Mouse (Mus musculus): ENCODE results near the gene Cfl1. TPM values are rescaled to one million over a fixed set of nuclear protein-coding genes. Genes with fewer than 3 reads are reported as not detected.
A peak's percentile ranks its signal among the peaks of the same experiment; 100 is the strongest.
"Not testable (repeated sequence)": the region's sequence is repeated elsewhere in the genome, so short reads cannot be mapped to it uniquely, and the experiment has no call there.

Gene Cfl1
- polyA plus RNA-seq, 1 experiment from 2014 or later, result 1,341 TPM

GRCm38 (mm10) chr19:5490898-5491708, 848 bp downstream of the Cfl1 start:
- Histone ChIP-seq H3K27ac (peak overlapping the region; percentile 100), H3K4me2 (peak overlapping the region; percentile 86), H3K9me3 (replicated peaks) (no peaks in the 10 kb centered on the region), H3K4me1 (replicated peaks) (peaks cover 59% of the 10 kb centered on the region), H3K9ac (peak overlapping the region; percentile 100), H3K27me3 (no peaks in the 10 kb centered on the region), H3K4me3 (replicated peaks) (peak overlapping the region; percentile 99), H3K36me3 (peaks cover 48% of the 10 kb centered on the region)
- peak; percentile 77 for DNase-seq
- under 1% methylated on average over 59 of the region's 59 CpGs for WGBS (ENCODE audit: insufficient replicate concordance)
- ATAC-seq (ENCODE audit: low read depth), result peak; percentile 44

- peak overlapping the region; percentile 99 for H3K4me3 ChIP-seq (replicated peaks)
- WGBS (ENCODE audit: insufficient replicate concordance), result 82% methylated on average over 4 of the region's 4 CpGs
- ATAC-seq (ENCODE audit: low read depth) (no peak), DNase-seq (no peak)
- H3K36me3 ChIP-seq, result peaks cover 60% of the 10 kb centered on the region
- H3K4me2 ChIP-seq, result peak overlapping the region; percentile 86
- no peaks in the 10 kb centered on the region for H3K27me3 ChIP-seq
- H3K9me3 ChIP-seq (replicated peaks), result no peaks in the 10 kb centered on the region
- H3K4me1 ChIP-seq (replicated peaks), result peaks cover 43% of the 10 kb centered on the region
- no peak overlapping the region for H3K27ac ChIP-seq
- H3K9ac ChIP-seq, result peak overlapping the region; percentile 100; the same call in 1 of the 2 replicates
Measured at GRCm38 (mm10) chr19:5492641-5493040, 2.4 kb downstream of the Cfl1 start.

GRCm38 (mm10) chr19:5493301-5493721, 3.1 kb downstream of the Cfl1 start:
- not testable (repeated sequence) for DNase-seq; H3K4me2 ChIP-seq; H3K27me3 ChIP-seq; H3K27ac ChIP-seq; H3K9me3 ChIP-seq (replicated peaks); H3K4me3 ChIP-seq (replicated peaks); H3K9ac ChIP-seq; ATAC-seq (ENCODE audit: low read depth)
- peaks cover 41% of the 10 kb centered on the region for H3K4me1 ChIP-seq (replicated peaks)
- 79% methylated on average over 9 of the region's 9 CpGs for WGBS (ENCODE audit: insufficient replicate concordance)
- peaks cover 63% of the 10 kb centered on the region for H3K36me3 ChIP-seq

DNA sequence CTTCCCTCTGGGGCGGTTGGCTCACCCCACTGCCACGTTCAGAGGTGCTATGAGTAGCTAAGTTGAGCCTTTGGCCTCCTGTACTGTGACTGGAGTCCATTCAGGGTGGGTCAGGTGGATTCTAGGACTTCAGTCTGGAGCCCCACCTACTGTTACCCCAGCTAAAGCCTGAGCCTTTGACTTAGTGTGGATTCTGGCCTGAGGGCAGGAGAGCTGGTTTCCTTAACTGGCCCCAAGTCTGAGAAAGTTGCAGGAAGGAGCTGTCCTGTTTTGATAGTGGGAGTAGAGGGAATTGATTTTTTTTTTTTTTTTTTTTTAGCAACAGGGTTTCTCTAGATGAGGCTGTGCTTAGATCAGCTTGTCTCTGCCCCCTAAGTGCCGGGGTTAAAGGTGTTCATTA, 4.1 kb downstream of the Cfl1 start:
- WGBS (ENCODE audit: insufficient replicate concordance), result 84% methylated on average over 3 of the region's 3 CpGs
- DNase-seq, result no peak
- peaks cover 63% of the 10 kb centered on the region for H3K36me3 ChIP-seq

GRCm38 (mm10) chr19:5495353-5496051, 5.2 kb downstream of the Cfl1 start:
- Histone ChIP-seq H3K4me2 (no peak overlapping the region), H3K9me3 (replicated peaks) (no peaks in the 10 kb centered on the region), H3K4me3 (replicated peaks) (no peak overlapping the region), H3K9ac (no peak overlapping the region), H3K4me1 (replicated peaks) (peaks cover 25% of the 10 kb centered on the region), H3K36me3 (peaks cover 63% of the 10 kb centered on the region), H3K27ac (no peak overlapping the region), H3K27me3 (no peaks in the 10 kb centered on the region)
- WGBS (ENCODE audit: insufficient replicate concordance), result 81% methylated on average over 12 of the region's 12 CpGs
- no peak for ATAC-seq (ENCODE audit: low read depth)
- no peak for DNase-seq

More for the DNA sequence above, 4.1 kb downstream of the Cfl1 start:
- no peak overlapping the region for H3K4me2 ChIP-seq
- H3K4me3 ChIP-seq (replicated peaks), result no peak overlapping the region
- H3K4me1 ChIP-seq (replicated peaks), result peaks cover 33% of the 10 kb centered on the region
- no peak for ATAC-seq (ENCODE audit: low read depth)
- no peaks in the 10 kb centered on the region for H3K9me3 ChIP-seq (replicated peaks)
- peak overlapping the region; percentile 43; the same call in 1 of the 2 replicates for H3K27ac ChIP-seq
- no peaks in the 10 kb centered on the region for H3K27me3 ChIP-seq
- H3K9ac ChIP-seq, result no peak overlapping the region

DNA sequence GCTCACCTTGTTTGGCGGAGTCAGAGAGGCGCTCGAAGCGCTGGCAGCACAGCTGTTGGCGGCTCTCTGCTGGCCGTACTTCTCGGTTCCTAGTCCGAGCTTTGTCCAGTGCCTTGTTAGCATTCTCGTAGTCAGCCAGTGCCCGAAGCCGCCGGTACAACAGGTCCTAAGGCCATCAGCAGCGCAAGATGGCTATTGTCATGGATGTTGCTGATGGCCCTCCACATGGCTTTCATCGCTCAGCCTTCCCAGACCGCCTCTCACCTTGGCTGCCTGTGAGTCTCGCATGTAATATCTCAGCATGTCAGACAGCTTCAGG, 5.8 kb downstream of the Cfl1 start:
- no peak for DNase-seq
- no peak overlapping the region for H3K9ac ChIP-seq
- peaks cover 25% of the 10 kb centered on the region for H3K4me1 ChIP-seq (replicated peaks)
- H3K4me2 ChIP-seq, result no peak overlapping the region
- no peak overlapping the region for H3K4me3 ChIP-seq (replicated peaks)
- H3K27me3 ChIP-seq, result no peaks in the 10 kb centered on the region
- no peak for ATAC-seq (ENCODE audit: low read depth)
- WGBS (ENCODE audit: insufficient replicate concordance), result 90% methylated on average over 16 of the region's 16 CpGs
- H3K9me3 ChIP-seq (replicated peaks), result no peaks in the 10 kb centered on the region
- no peak overlapping the region; the same call in 1 of the 2 replicates for H3K27ac ChIP-seq
- peaks cover 63% of the 10 kb centered on the region for H3K36me3 ChIP-seq

DNA sequence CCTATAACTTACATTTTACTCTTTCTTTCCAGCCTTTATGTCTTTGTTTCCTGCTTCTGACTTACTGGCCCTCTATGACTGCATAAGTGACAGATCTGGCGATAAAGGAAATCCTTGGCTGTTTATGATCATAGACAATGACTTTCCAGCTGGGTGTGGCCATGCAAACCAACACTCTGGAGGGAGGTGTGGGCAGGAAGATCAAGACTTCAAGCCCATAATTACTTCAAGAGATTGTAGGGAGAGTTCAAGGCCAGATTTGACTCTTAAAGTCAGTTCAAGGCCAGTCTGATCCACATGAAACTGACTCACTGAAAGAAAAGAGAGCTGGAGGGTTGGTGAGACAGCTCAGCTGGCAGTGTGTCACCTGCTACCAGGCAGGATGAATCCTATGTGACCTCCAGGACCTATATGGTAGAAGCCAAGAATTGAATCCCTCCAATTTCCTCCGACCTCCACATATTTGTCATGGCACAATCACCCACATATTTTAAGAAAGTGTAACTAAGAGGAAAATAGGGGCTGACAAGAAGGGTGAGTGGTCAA, 10.1 kb downstream of the Cfl1 start:
- H3K4me1 ChIP-seq (replicated peaks), result no peaks in the 10 kb centered on the region
- H3K27me3 ChIP-seq, result no peaks in the 10 kb centered on the region
- DNase-seq (no peak), ATAC-seq (ENCODE audit: low read depth) (no peak)
- H3K9ac ChIP-seq, result no peak overlapping the region
- H3K4me2 ChIP-seq, result no peak overlapping the region
- H3K4me3 ChIP-seq (replicated peaks), result no peak overlapping the region
- 83% methylated on average over 2 of the region's 2 CpGs for WGBS (ENCODE audit: insufficient replicate concordance)
- no peaks in the 10 kb centered on the region for H3K9me3 ChIP-seq (replicated peaks)
- no peak overlapping the region for H3K27ac ChIP-seq
- H3K36me3 ChIP-seq, result peaks cover 32% of the 10 kb centered on the region

DNA sequence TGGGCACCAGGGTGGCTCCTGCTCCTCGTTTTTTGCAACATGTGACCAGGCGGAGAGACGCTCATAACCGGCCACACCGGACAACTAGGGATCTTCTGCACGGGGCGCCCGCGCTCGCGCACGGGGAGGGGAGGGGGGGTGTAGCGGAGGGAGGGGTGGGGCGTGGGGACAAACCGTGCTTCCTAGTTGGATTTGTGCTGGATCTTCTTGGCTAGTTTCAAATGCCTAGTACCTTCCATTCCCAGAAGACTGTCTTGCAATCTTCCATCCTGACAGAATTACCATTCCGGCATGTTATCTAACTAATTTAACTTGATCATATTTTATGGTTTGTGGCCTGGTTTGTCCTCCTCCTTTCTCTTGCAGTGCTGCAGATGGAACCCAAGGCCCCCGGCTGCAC, 13.4 kb downstream of the Cfl1 start, which contains the start of gene 1700020D05Rik:
Gene 1700020D05Rik, minus strand, starts transcription at position 101 of the 400 bp plus-strand sequence.
- Histone ChIP-seq H3K27me3 (no peaks in the 10 kb centered on the region), H3K4me2 (no peak within 1 kb of the TSS), H3K4me3 (replicated peaks) (no peak within 1 kb of the TSS), H3K9me3 (replicated peaks) (no peaks in the 10 kb centered on the region), H3K9ac (no peak within 1 kb of the TSS), H3K4me1 (replicated peaks) (peaks cover under 1% of the 10 kb centered on the region), H3K36me3 (peaks cover 6% of the 10 kb centered on the region), H3K27ac (no peak within 1 kb of the TSS)
- no peak for DNase-seq
- WGBS (ENCODE audit: insufficient replicate concordance), result 67% methylated on average over 17 of the region's 17 CpGs
- no peak for ATAC-seq (ENCODE audit: low read depth)

- 2% methylated on average over 47 of the region's 47 CpGs for WGBS (ENCODE audit: insufficient replicate concordance)
- no peaks in the 10 kb centered on the region for H3K36me3 ChIP-seq
Measured at GRCm38 (mm10) chr19:5510031-5511026, 20.1 kb downstream of the Cfl1 start, which contains the start of gene Snx32. TSS of gene Snx32 (minus strand) at chr19:5510538.

DNA sequence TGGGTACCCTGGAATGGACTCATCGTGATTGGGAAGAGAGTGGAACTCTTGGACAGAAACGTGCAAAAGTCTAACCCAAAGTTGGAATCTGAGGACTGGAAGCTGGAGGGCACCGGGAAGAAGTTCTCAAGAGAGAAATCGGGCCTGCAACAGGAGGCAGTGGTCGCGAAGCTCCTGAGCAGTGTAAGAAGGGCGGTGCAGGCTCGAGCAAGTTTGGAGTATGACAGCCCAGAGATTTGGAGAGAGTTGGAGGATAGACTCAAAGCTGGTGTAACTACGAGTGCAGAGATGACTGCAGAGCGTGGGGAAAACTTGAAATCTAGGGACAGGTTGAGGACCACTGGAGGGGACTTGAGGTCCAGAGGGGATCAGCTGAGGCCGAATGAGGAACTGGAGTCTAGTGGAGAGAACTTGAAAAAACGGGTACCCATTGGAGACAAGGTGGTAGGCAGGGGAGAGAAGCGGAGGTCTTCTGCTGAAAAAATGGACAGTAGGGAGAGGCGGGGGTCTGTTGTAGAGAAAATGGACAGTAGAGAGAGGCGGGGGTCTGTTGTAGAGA, 20.9 kb downstream of the Cfl1 start:
- peak overlapping the region; percentile 77 for H3K9ac ChIP-seq
- peak overlapping the region; percentile 66 for H3K4me3 ChIP-seq (replicated peaks)
- no peaks in the 10 kb centered on the region for H3K9me3 ChIP-seq (replicated peaks)
- no peaks in the 10 kb centered on the region for H3K27me3 ChIP-seq
- WGBS (ENCODE audit: insufficient replicate concordance), result 23% methylated on average over 15 of the region's 15 CpGs
- DNase-seq (no peak), ATAC-seq (ENCODE audit: low read depth) (no peak)
- H3K27ac ChIP-seq, result peak overlapping the region; percentile 75
- no peaks in the 10 kb centered on the region for H3K36me3 ChIP-seq
- peaks cover 40% of the 10 kb centered on the region for H3K4me1 ChIP-seq (replicated peaks)
- peak overlapping the region; percentile 94 for H3K4me2 ChIP-seq

More at GRCm38 (mm10) chr19:5510031-5511026, 20.1 kb downstream of the Cfl1 start, which contains the start of gene Snx32:
- H3K4me3 ChIP-seq (replicated peaks), result peak within 1 kb of the TSS; percentile 66
- peak within 1 kb of the TSS; percentile 94 for H3K4me2 ChIP-seq
- peak; percentile 99 for ATAC-seq (ENCODE audit: low read depth)
- peaks cover 40% of the 10 kb centered on the region for H3K4me1 ChIP-seq (replicated peaks)
- peak within 1 kb of the TSS; percentile 77 for H3K9ac ChIP-seq
- H3K27ac ChIP-seq, result peak within 1 kb of the TSS; percentile 81
- peak; percentile 97 for DNase-seq
- H3K27me3 ChIP-seq, result no peaks in the 10 kb centered on the region
- H3K9me3 ChIP-seq (replicated peaks), result no peaks in the 10 kb centered on the region

All from liver, embryonic 13.5 days (tissue).